Mouse (Mus musculus) liver, adult 2 months (tissue): ENCODE results near the gene Cerk.

Experiments
- CTCF ChIP-seq: fragments of 200-500 bp; IDR thresholded peaks from 2 replicates; pipeline ENCODE4 v1.5.1; 2011; ENCODE audit warnings: low read depth, low read length, control low read depth
- POLR2A ChIP-seq: fragments of 200-500 bp; IDR thresholded peaks from 2 replicates; pipeline ENCODE4 v1.6.1; 2011; ENCODE audit warnings: low read length, control low read depth; ENCODE audit not compliant: insufficient read depth; ENCODE audit errors: extremely low read depth

DNA sequence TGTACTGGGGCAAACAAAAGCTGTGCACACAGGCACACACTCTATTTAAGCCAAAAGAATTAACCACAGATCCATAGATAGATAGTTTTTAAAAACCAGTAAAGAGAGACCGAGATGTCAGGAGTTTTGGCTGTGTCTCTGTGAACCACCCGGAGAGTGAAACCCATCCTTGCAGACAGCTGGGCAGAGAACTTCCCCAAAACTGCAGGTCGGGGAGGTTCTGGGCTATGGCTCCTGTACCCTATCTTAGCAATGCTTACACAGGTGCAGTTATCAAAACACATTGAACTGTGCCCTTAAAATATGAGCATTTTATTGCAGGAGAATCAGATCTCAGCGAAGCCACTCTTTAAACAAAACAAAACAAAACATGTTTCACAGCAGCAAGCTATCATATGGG lies 5.5 kb downstream of the Cerk start:
- no peak for TF ChIP-seq CTCF
- no peak for TF ChIP-seq POLR2A
